ENCODE assay signal across 27 mouse cellular contexts in the genomic region with DNA sequence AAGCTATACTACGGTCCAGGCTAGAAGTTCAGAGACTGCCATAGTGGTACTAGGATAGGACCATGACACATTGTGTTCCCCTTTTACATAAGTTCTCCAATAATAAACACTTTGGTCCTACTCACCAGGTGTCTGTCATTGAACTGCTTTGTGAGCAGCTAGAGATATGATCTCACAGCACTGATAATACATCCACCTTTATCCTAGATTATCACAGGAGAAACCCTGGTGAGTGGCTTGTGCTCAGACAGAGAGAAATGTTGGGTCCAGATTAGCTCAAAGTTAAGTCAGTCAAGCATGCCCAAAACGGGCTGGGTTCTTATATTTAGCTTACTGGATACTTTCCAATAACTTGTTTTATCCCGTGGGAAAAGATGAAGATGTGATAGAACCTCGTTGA. TPM values are rescaled to one million over a fixed set of nuclear protein-coding genes. Genes with fewer than 3 reads are reported as not detected.
DNase-seq lines count a peak whose midpoint lies in the region; ATAC-seq and TF ChIP-seq lines count a peak whose summit lies in the region.
"Had no signal": no experiment of that assay in that cellular context is flagged by ENCODE, and none has a peak within 500 bp of the region (broad histone marks: within the 10 kb centered on the region; RNA-seq: fewer than 3 reads in every experiment).

No protein-coding gene starts in this region.

- TF ChIP-seq CTCF in intestine, postnatal 0 days (IDR thresholded peaks at IDR 0.05; ENCODE audit: low read depth) = no peak
- TF ChIP-seq CTCF in bone marrow macrophage, adult 2 months (IDR thresholded peaks at IDR 0.05; ENCODE audit: low read depth, low read length) = no peak

- no peaks in the 10 kb centered on the region for H3K27me3 ChIP-seq in intestine, postnatal 0 days (replicated peaks; ENCODE audit: control insufficient read depth, insufficient read depth, low read length)
- H3K27me3 ChIP-seq in intestine, embryonic 16.5 days (replicated peaks; ENCODE audit: control insufficient read depth, insufficient read depth, low read length) = no peaks in the 10 kb centered on the region
- no peaks in the 10 kb centered on the region for H3K27me3 ChIP-seq in liver, embryonic 13.5 days
- H3K27me3 ChIP-seq: embryonic facial prominence, embryonic 15.5 days; forebrain, embryonic 13.5 days; heart, embryonic 15.5 days; hindbrain, embryonic 12.5 days; kidney, embryonic 15.5 days; limb, embryonic 13.5 days; midbrain, embryonic 13.5 days; neural tube, embryonic 15.5 days had no signal

- H3K4me1 ChIP-seq in intestine, postnatal 0 days (replicated peaks; ENCODE audit: control insufficient read depth, insufficient read depth, low read length) = no peaks in the 10 kb centered on the region
- H3K4me1 ChIP-seq in intestine, embryonic 16.5 days (ENCODE audit: control insufficient read depth, insufficient read depth, low read length) = no peaks in the 10 kb centered on the region
- H3K4me1 ChIP-seq in bone marrow macrophage, adult 2 months (ENCODE audit: control insufficient read depth, insufficient read depth, low read length) = peaks cover 31% of the 10 kb centered on the region
- H3K4me1 ChIP-seq in liver, embryonic 13.5 days (replicated peaks) = peaks cover 43% of the 10 kb centered on the region
- H3K4me1 ChIP-seq: embryonic facial prominence, embryonic 15.5 days; forebrain, embryonic 13.5 days; heart, embryonic 15.5 days; hindbrain, embryonic 12.5 days; kidney, embryonic 15.5 days; limb, embryonic 13.5 days; midbrain, embryonic 13.5 days; neural tube, embryonic 15.5 days had no signal

- no peak for ATAC-seq in intestine, postnatal 0 days
- ATAC-seq in intestine, embryonic 16.5 days = no peak
- no peak for ATAC-seq in liver, embryonic 13.5 days (ENCODE audit: low read depth)
- ATAC-seq: forebrain, embryonic 13.5 days; hindbrain, postnatal 0 days; midbrain, embryonic 13.5 days had no signal

- TF ChIP-seq POLR2A in bone marrow macrophage, adult 2 months (IDR thresholded peaks at IDR 0.05; ENCODE audit: borderline replicate concordance, low read depth, low read length) = no peak

- H3K9me3 ChIP-seq in intestine, postnatal 0 days (ENCODE audit: control insufficient read depth) = no peaks in the 10 kb centered on the region
- H3K9me3 ChIP-seq in intestine, embryonic 16.5 days (ENCODE audit: control insufficient read depth, low read length) = no peaks in the 10 kb centered on the region
- H3K9me3 ChIP-seq in liver, embryonic 13.5 days (replicated peaks) = no peaks in the 10 kb centered on the region
- H3K9me3 ChIP-seq: embryonic facial prominence, embryonic 10.5 days; embryonic facial prominence, embryonic 15.5 days; forebrain, embryonic 13.5 days; heart, embryonic 15.5 days; hindbrain, embryonic 12.5 days; kidney, embryonic 15.5 days; limb, embryonic 13.5 days; midbrain, embryonic 13.5 days; neural tube, embryonic 15.5 days had no signal

- peak overlapping the region; percentile 81; the same call in 1 of the 2 replicates for H3K27ac ChIP-seq in intestine, postnatal 0 days (ENCODE audit: low read depth, low read length)
- H3K27ac ChIP-seq in intestine, embryonic 16.5 days (ENCODE audit: low read length) = no peak overlapping the region
- H3K27ac ChIP-seq in bone marrow macrophage, adult 2 months (ENCODE audit: insufficient read depth, low read depth, low read length) = peak overlapping the region; percentile 94
- H3K27ac ChIP-seq in liver, embryonic 13.5 days = peak overlapping the region; percentile 53
- H3K27ac ChIP-seq: embryonic facial prominence, embryonic 10.5 days; embryonic facial prominence, embryonic 15.5 days; forebrain, embryonic 13.5 days; heart, embryonic 15.5 days; hindbrain, embryonic 12.5 days; hindbrain, postnatal 0 days; kidney, embryonic 15.5 days; layer of hippocampus, adult 2 months; left cerebral cortex, adult 2 months; limb, embryonic 13.5 days; midbrain, embryonic 13.5 days; neural tube, embryonic 15.5 days had no signal

- 72% methylated on average over 4 of the region's 4 CpGs for WGBS in intestine, postnatal 0 days
- 79% methylated on average over 4 of the region's 4 CpGs for WGBS in intestine, embryonic 16.5 days
- 39% methylated on average over 4 of the region's 4 CpGs for WGBS in liver, embryonic 13.5 days (ENCODE audit: insufficient replicate concordance)

- H3K4me3 ChIP-seq in intestine, postnatal 0 days (ENCODE audit: low read depth, low read length) = no peak overlapping the region
- no peak overlapping the region for H3K4me3 ChIP-seq in intestine, embryonic 16.5 days (ENCODE audit: low read length)
- no peak overlapping the region for H3K4me3 ChIP-seq in bone marrow macrophage, adult 2 months (ENCODE audit: insufficient read depth, low read length)
- H3K4me3 ChIP-seq in liver, embryonic 13.5 days (replicated peaks) = no peak overlapping the region
- H3K4me3 ChIP-seq: embryonic facial prominence, embryonic 10.5 days; embryonic facial prominence, embryonic 15.5 days; forebrain, embryonic 13.5 days; heart, embryonic 15.5 days; hindbrain, embryonic 12.5 days; kidney, embryonic 15.5 days; layer of hippocampus, adult 2 months; left cerebral cortex, adult 2 months; limb, embryonic 13.5 days; midbrain, embryonic 13.5 days; neural tube, embryonic 15.5 days had no signal

- no peak for DNase-seq in liver, embryonic 13.5 days
- DNase-seq in naive thymus-derived CD4-positive, alpha-beta T cell, adult 2 months (ENCODE audit: low read depth) = peak; percentile 31
- DNase-seq in urinary bladder, postnatal 14 days (ENCODE audit: low spot score) = no peak
- DNase-seq in spleen, adult 18-20 months = no peak
- DNase-seq: adrenal gland, adult 2 months; adrenal gland, postnatal 36 days; cerebellum, adult 8-10 months; cerebellum, postnatal 25 days; gastrocnemius, postnatal 36 days; right cerebral cortex, adult 18-20 months; right cerebral cortex, postnatal 4 days; thymus, adult 2 months had no signal

- H3K9ac ChIP-seq in intestine, postnatal 0 days (ENCODE audit: low read depth, low read length) = no peak overlapping the region
- no peak overlapping the region for H3K9ac ChIP-seq in intestine, embryonic 16.5 days (ENCODE audit: low read depth, low read length)
- no peak overlapping the region for H3K9ac ChIP-seq in liver, embryonic 13.5 days
- H3K9ac ChIP-seq: embryonic facial prominence, embryonic 15.5 days; forebrain, embryonic 13.5 days; heart, embryonic 15.5 days; hindbrain, embryonic 12.5 days; kidney, embryonic 15.5 days; limb, embryonic 13.5 days; midbrain, embryonic 13.5 days; neural tube, embryonic 15.5 days had no signal

- H3K36me3 ChIP-seq in intestine, postnatal 0 days (ENCODE audit: control insufficient read depth, insufficient read depth) = no peaks in the 10 kb centered on the region
- no peaks in the 10 kb centered on the region for H3K36me3 ChIP-seq in intestine, embryonic 16.5 days (ENCODE audit: control insufficient read depth, insufficient read depth, low read length)
- H3K36me3 ChIP-seq in liver, embryonic 13.5 days = no peaks in the 10 kb centered on the region
- H3K36me3 ChIP-seq: embryonic facial prominence, embryonic 10.5 days; embryonic facial prominence, embryonic 15.5 days; heart, embryonic 15.5 days; hindbrain, embryonic 12.5 days; kidney, embryonic 15.5 days; limb, embryonic 13.5 days; midbrain, embryonic 13.5 days; neural tube, embryonic 15.5 days had no signal

- H3K4me2 ChIP-seq in intestine, postnatal 0 days (replicated peaks; ENCODE audit: low read depth) = no peak overlapping the region
- no peak overlapping the region for H3K4me2 ChIP-seq in intestine, embryonic 16.5 days (ENCODE audit: low read depth, low read length)
- no peak overlapping the region for H3K4me2 ChIP-seq in liver, embryonic 13.5 days
- H3K4me2 ChIP-seq: embryonic facial prominence, embryonic 15.5 days; forebrain, embryonic 13.5 days; heart, embryonic 15.5 days; hindbrain, embryonic 12.5 days; kidney, embryonic 15.5 days; limb, embryonic 13.5 days; midbrain, embryonic 13.5 days; neural tube, embryonic 15.5 days had no signal

RNA-seq across cellular contexts. Expression of gene Pex5, which starts 40.2 kb away (rescaled TPM):
- polyA plus RNA-seq in intestine, postnatal 0 days (2015; fragmentation: Nextera tagmentation; extraction: Ambion mirVana) = 30.1 and 33.6 TPM in 2 replicates
- polyA plus RNA-seq in intestine, embryonic 16.5 days (2015; fragmentation: Nextera tagmentation; extraction: Ambion mirVana) = 47.4 and 48.5 TPM in 2 replicates
- 28.8 and 32.5 TPM in 2 replicates for polyA plus RNA-seq in bone marrow macrophage, adult 2 months (2012; ENCODE audit: insufficient read depth, insufficient read length, missing spikeins)
- polyA plus RNA-seq in liver, embryonic 13.5 days (2015; fragmentation: Nextera tagmentation; extraction: Ambion mirVana) = 20.6 and 23.0 TPM in 2 replicates
